Mouse (Mus musculus) thymus, adult 2 months (tissue): ENCODE measurements at regions not wholly inside any gene's neighbourhood (a gene's known extent, or its start where the extent isn't known, plus 50 kb on each side); places are given as distances from the start of the nearest gene placed in this dataset.

Source experiments
- CTCF ChIP-seq: fragments of 200-500 bp; IDR thresholded peaks from 2 replicates; pipeline ENCODE4 v1.5.1; 2012; ENCODE audit warnings: mild to moderate bottlenecking, control low read depth, low read length, moderate library complexity, borderline replicate concordance; ENCODE audit not compliant: control insufficient read depth, poor library complexity, insufficient read depth; ENCODE audit errors: extremely low read depth
- POLR2A ChIP-seq: fragments of 200-500 bp; IDR thresholded peaks from 2 replicates; pipeline ENCODE4 v1.6.1; 2012; ENCODE audit warnings: mild to moderate bottlenecking, low read length, control low read depth, moderate library complexity; ENCODE audit not compliant: control insufficient read depth, poor library complexity, insufficient read depth; ENCODE audit errors: extremely low read depth

- TF ChIP-seq POLR2A (no peak), CTCF (no peak)
Measured at GRCm38 (mm10) chr4:105708080-105708796, 81.4 kb upstream of the Gm12728 start.
